Mouse (Mus musculus) forebrain, embryonic 11.5 days (tissue): ENCODE data around the gene Kcnk1. TPM values are rescaled to one million over a fixed set of nuclear protein-coding genes. Genes with fewer than 3 reads are reported as not detected.

Source experiments
- ATAC-seq: fragments of 200-750 bp; cut with Nextera tagmentation; replicated peaks from 2 replicates; pipeline ENCODE4 v1.8.0; 2017; ENCODE audit warnings: moderate TSS enrichment; ENCODE audit not compliant: low FRiP score
- DNase-seq: peaks from one replicate; pipeline ENCODE4 v3.0.0-alpha.2; 2017; ENCODE audit warnings: low spot score
- H3K27ac ChIP-seq: fragments of 300-500 bp; sonication (generic); 2 replicates; pipeline ENCODE4 v1.5.1; 2014; ENCODE audit warnings: low read depth, low read length
- H3K27me3 ChIP-seq: fragments of 300-500 bp; sonication (generic); 2 replicates; pipeline ENCODE4 v1.6.1; 2014; ENCODE audit warnings: mild to moderate bottlenecking, low read length, mixed read lengths; ENCODE audit not compliant: control insufficient read depth, insufficient read depth
- H3K36me3 ChIP-seq: fragments of 300-500 bp; sonication (generic); 2 replicates; pipeline ENCODE4 v1.6.1; 2014; ENCODE audit warnings: mild to moderate bottlenecking, low read length, moderate library complexity, mixed read lengths; ENCODE audit not compliant: control insufficient read depth, insufficient read depth
- H3K4me1 ChIP-seq: fragments of 300-500 bp; sonication (generic); replicated peaks from 2 replicates; pipeline ENCODE4 v1.6.1; 2014; ENCODE audit warnings: low read length, mixed read lengths; ENCODE audit not compliant: control insufficient read depth, insufficient read depth
- H3K4me2 ChIP-seq: fragments of 300-500 bp; sonication (generic); 2 replicates; pipeline ENCODE4 v1.6.1; 2014; ENCODE audit warnings: low read depth, mild to moderate bottlenecking, low read length, moderate library complexity, mixed read lengths; ENCODE audit not compliant: severe bottlenecking
- H3K4me3 ChIP-seq: fragments of 300-500 bp; sonication (generic); 2 replicates; pipeline ENCODE4 v1.5.1; 2014; ENCODE audit warnings: low read depth, low read length
- H3K9ac ChIP-seq: fragments of 300-500 bp; sonication (generic); 2 replicates; pipeline ENCODE4 v1.6.1; 2014; ENCODE audit warnings: low read length
- H3K9me3 ChIP-seq: fragments of 300-500 bp; sonication (generic); 2 replicates; pipeline ENCODE4 v1.6.1; 2016; ENCODE audit warnings: low read length, mixed read lengths; ENCODE audit not compliant: control insufficient read depth
- WGBS: fragments of 180-500 bp; shearing (Covaris S2); extraction: QIAGEN DNeasy Blood & Tissue Kit; methylation state at CpG from one replicate; pipeline ENCODE4 v1.1.7; 2014; 5-methylcytosine and 5-hydroxymethylcytosine counted together
- polyA plus RNA-seq: library from polyadenylated mRNA; unstranded; fragments of >200 nt; fragmentation: Nextera tagmentation; extraction: Ambion mirVana; gene quantifications from 2 replicates; pipeline ENCODE4 v1.2.1, GENCODE M21; 2014

The Kcnk1 gene
- polyA plus RNA-seq, 1 experiment from 2014 or later, result 8.9 TPM

GRCm38 (mm10) chr8:126036340-126036739 is 41.4 kb downstream of the Kcnk1 start:
- H3K4me1 ChIP-seq, result no peaks in the 10 kb centered on the region
- no peak overlapping the region for H3K4me3 ChIP-seq
- no peaks in the 10 kb centered on the region for H3K36me3 ChIP-seq
- H3K9me3 ChIP-seq, result no peaks in the 10 kb centered on the region
- H3K27ac ChIP-seq, result no peak overlapping the region
- DNase-seq (no peak), ATAC-seq (no peak)
- no peaks in the 10 kb centered on the region for H3K27me3 ChIP-seq
- 88% methylated on average over 5 of the region's 5 CpGs for WGBS
- no peak overlapping the region for H3K4me2 ChIP-seq
- H3K9ac ChIP-seq, result no peak overlapping the region

GRCm38 (mm10) chr8:126045751-126046150 is 50.8 kb downstream of the Kcnk1 start:
- no peak overlapping the region for H3K4me2 ChIP-seq

GRCm38 (mm10) chr8:126053911-126054310 is 58.9 kb downstream of the Kcnk1 start:
- Histone ChIP-seq H3K4me2 (no peak overlapping the region), H3K9me3 (no peaks in the 10 kb centered on the region), H3K36me3 (no peaks in the 10 kb centered on the region), H3K27me3 (no peaks in the 10 kb centered on the region), H3K27ac (no peak overlapping the region), H3K4me1 (no peaks in the 10 kb centered on the region), H3K4me3 (no peak overlapping the region), H3K9ac (no peak overlapping the region)
- no peak for DNase-seq
- no peak for ATAC-seq
- WGBS, result 63% methylated on average over 4 of the region's 4 CpGs

More at GRCm38 (mm10) chr8:126045751-126046150, 50.8 kb downstream of the Kcnk1 start:
- ATAC-seq, result no peak
- no peaks in the 10 kb centered on the region for H3K36me3 ChIP-seq
- H3K4me1 ChIP-seq, result no peaks in the 10 kb centered on the region
- no peaks in the 10 kb centered on the region for H3K9me3 ChIP-seq
- no peak overlapping the region for H3K9ac ChIP-seq
- 90% methylated on average over 4 of the region's 4 CpGs for WGBS
- H3K27ac ChIP-seq, result no peak overlapping the region
- H3K4me3 ChIP-seq, result no peak overlapping the region
- no peak for DNase-seq
- H3K27me3 ChIP-seq, result no peaks in the 10 kb centered on the region

GRCm38 (mm10) chr8:126058876-126059275 is 63.9 kb downstream of the Kcnk1 start:
- ATAC-seq (no peak), DNase-seq (no peak)
- Histone ChIP-seq H3K9me3 (no peaks in the 10 kb centered on the region), H3K4me3 (no peak overlapping the region), H3K4me2 (no peak overlapping the region), H3K36me3 (no peaks in the 10 kb centered on the region), H3K4me1 (no peaks in the 10 kb centered on the region), H3K9ac (no peak overlapping the region), H3K27me3 (no peaks in the 10 kb centered on the region), H3K27ac (no peak overlapping the region)
- whole genome bisulfite sequencing, result 78% methylated on average over 4 of the region's 4 CpGs

- Histone ChIP-seq H3K4me2 (no peak overlapping the region), H3K9me3 (no peaks in the 10 kb centered on the region), H3K9ac (no peak overlapping the region), H3K27me3 (no peaks in the 10 kb centered on the region), H3K4me1 (no peaks in the 10 kb centered on the region), H3K4me3 (no peak overlapping the region), H3K36me3 (no peaks in the 10 kb centered on the region), H3K27ac (no peak overlapping the region)
- 87% methylated on average over 10 of the region's 10 CpGs for WGBS
- ATAC-seq, result no peak
- DNase-seq, result no peak
These were observed 67.9 kb downstream of the Kcnk1 start for GRCm38 (mm10) chr8:126062844-126063243.

- Histone ChIP-seq H3K4me3 (no peak overlapping the region), H3K27me3 (no peaks in the 10 kb centered on the region), H3K4me2 (no peak overlapping the region), H3K4me1 (no peaks in the 10 kb centered on the region), H3K27ac (no peak overlapping the region), H3K9me3 (no peaks in the 10 kb centered on the region), H3K36me3 (no peaks in the 10 kb centered on the region), H3K9ac (no peak overlapping the region)
- 86% methylated on average over 9 of the region's 9 CpGs for WGBS
- no peak for ATAC-seq
- no peak for DNase-seq
These were observed 69.0 kb downstream of the Kcnk1 start for GRCm38 (mm10) chr8:126063832-126064409.

- no peak overlapping the region for H3K4me2 ChIP-seq
- WGBS, result 42% methylated on average over 8 of the region's 8 CpGs
- no peaks in the 10 kb centered on the region for H3K27me3 ChIP-seq
- H3K9ac ChIP-seq, result no peak overlapping the region
- DNase-seq, result no peak
- no peaks in the 10 kb centered on the region for H3K4me1 ChIP-seq
- H3K4me3 ChIP-seq, result no peak overlapping the region
- no peaks in the 10 kb centered on the region for H3K36me3 ChIP-seq
- no peak overlapping the region for H3K27ac ChIP-seq
- no peaks in the 10 kb centered on the region for H3K9me3 ChIP-seq
- ATAC-seq, result no peak
These were observed 69.7 kb downstream of the Kcnk1 start for GRCm38 (mm10) chr8:126064587-126065145.

- Histone ChIP-seq H3K36me3 (no peaks in the 10 kb centered on the region), H3K9ac (no peak overlapping the region), H3K9me3 (no peaks in the 10 kb centered on the region), H3K27me3 (no peaks in the 10 kb centered on the region), H3K4me2 (no peak overlapping the region), H3K27ac (no peak overlapping the region), H3K4me1 (no peaks in the 10 kb centered on the region), H3K4me3 (no peak overlapping the region)
- DNase-seq (no peak), ATAC-seq (no peak)
- 79% methylated on average over 6 of the region's 6 CpGs for WGBS
These were observed 72.3 kb downstream of the Kcnk1 start for GRCm38 (mm10) chr8:126067306-126067705.

GRCm38 (mm10) chr8:126068136-126068535 is 73.2 kb downstream of the Kcnk1 start:
- ATAC-seq, result no peak
- H3K4me1 ChIP-seq, result peaks cover 1% of the 10 kb centered on the region
- H3K9me3 ChIP-seq, result no peaks in the 10 kb centered on the region
- H3K27me3 ChIP-seq, result no peaks in the 10 kb centered on the region
- DNase-seq, result no peak
- no peaks in the 10 kb centered on the region for H3K36me3 ChIP-seq
- H3K9ac ChIP-seq, result no peak overlapping the region
- H3K27ac ChIP-seq, result no peak overlapping the region
- no peak overlapping the region for H3K4me2 ChIP-seq
- WGBS, result 76% methylated on average over 6 of the region's 6 CpGs
- H3K4me3 ChIP-seq, result no peak overlapping the region
